Mouse (Mus musculus): ENCODE results near the gene Frmd4b.

- no peak for TF ChIP-seq CTCF (IDR thresholded peaks at IDR 0.05; ENCODE audit: low read depth, low read length)
- no peak for TF ChIP-seq POLR2A (IDR thresholded peaks at IDR 0.05; ENCODE audit: extremely low read depth, insufficient read depth, low read length)
These were observed 365.3 kb downstream of the Frmd4b start for GRCm38 (mm10) chr6:97252086-97252485.

All from liver, adult 2 months (tissue).